Mouse (Mus musculus): ENCODE data around the gene Tsx. TPM values are rescaled to one million over a fixed set of nuclear protein-coding genes. Genes with fewer than 3 reads are reported as not detected.
"Not testable (repeated sequence)": the region's sequence is repeated elsewhere in the genome, so short reads cannot be mapped to it uniquely, and the experiment has no call there.

The Tsx gene
- polyA plus RNA-seq, 1 experiment from 2014 or later = 0.27 TPM

DNA sequence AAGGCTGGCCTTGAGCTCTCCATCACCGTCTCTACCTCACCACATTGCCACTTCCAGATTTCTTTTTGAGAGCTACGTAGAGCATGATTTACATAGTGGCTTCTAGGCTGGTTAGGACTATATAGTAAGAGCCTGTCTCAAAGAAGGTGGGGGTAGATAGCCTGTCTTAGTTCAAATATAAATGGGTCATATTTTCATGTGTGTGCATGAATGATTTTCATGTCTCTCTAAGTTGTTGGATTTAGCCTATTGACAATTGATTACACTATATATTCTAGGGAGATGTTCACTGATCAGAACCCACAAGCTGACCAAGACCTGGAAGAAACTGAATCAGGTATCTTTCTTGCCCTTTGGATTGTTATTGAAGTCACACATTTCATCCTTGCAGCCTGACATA, 7.4 kb downstream of the Tsx start, which contains the start of gene Gm26992:
Gm26992 (plus strand) TSS at position 301 of the 400 bp plus-strand sequence.
- no peak within 1 kb of the TSS for H3K4me3 ChIP-seq (replicated peaks; ENCODE audit: low read length)
- no peaks in the 10 kb centered on the region for H3K4me1 ChIP-seq (replicated peaks; ENCODE audit: control insufficient read depth, insufficient read depth, low read length)
- H3K27me3 ChIP-seq (replicated peaks; ENCODE audit: control insufficient read depth, insufficient read depth, low read length) = peaks cover 4% of the 10 kb centered on the region; the same call in 1 of the 2 replicates
- no peaks in the 10 kb centered on the region for H3K9me3 ChIP-seq (ENCODE audit: control insufficient read depth, low read length)
- H3K27ac ChIP-seq (ENCODE audit: low read length) = no peak within 1 kb of the TSS
- no peak within 1 kb of the TSS for H3K4me2 ChIP-seq (ENCODE audit: low read length)
- H3K9ac ChIP-seq (replicated peaks; ENCODE audit: low read depth, low read length) = no peak within 1 kb of the TSS
- no peaks in the 10 kb centered on the region for H3K36me3 ChIP-seq (ENCODE audit: control insufficient read depth, insufficient read depth)
- WGBS = 95% methylated on average over 2 of the region's 2 CpGs
- no peak for ATAC-seq

DNA sequence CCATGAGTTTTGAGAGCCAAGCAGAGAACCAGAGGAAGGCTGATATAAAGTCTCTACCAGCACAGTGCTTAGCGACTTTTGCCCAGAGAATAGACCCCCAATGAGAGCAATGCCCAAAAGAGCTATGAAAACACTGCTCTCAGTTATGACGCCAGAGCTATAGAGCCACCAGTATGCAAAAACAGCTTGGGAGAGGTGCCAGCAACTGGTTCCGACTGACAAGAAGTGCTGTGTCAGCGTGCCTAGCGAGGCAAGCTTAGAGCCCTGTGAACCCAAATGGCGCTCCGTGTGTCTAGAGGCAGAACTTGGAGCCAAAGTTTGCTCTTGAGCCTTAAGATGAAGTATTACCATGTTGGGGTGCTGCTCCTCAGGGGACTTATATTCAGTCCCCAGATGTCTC, 13.4 kb downstream of the Tsx start:
- Histone ChIP-seq H3K36me3 (ENCODE audit: control insufficient read depth, insufficient read depth) (no peaks in the 10 kb centered on the region), H3K9ac (replicated peaks; ENCODE audit: low read depth, low read length) (no peak overlapping the region), H3K4me1 (replicated peaks; ENCODE audit: control insufficient read depth, insufficient read depth, low read length) (no peaks in the 10 kb centered on the region), H3K4me2 (ENCODE audit: low read length) (no peak overlapping the region), H3K4me3 (replicated peaks; ENCODE audit: low read length) (no peak overlapping the region), H3K27ac (ENCODE audit: low read length) (no peak overlapping the region), H3K9me3 (ENCODE audit: control insufficient read depth, low read length) (no peaks in the 10 kb centered on the region), H3K27me3 (replicated peaks; ENCODE audit: control insufficient read depth, insufficient read depth, low read length) (peaks cover 9% of the 10 kb centered on the region; the same call in 1 of the 2 replicates)
- 74% methylated on average over 7 of the region's 7 CpGs for WGBS
- no peak for ATAC-seq

- H3K36me3 ChIP-seq (ENCODE audit: control insufficient read depth, insufficient read depth) = no peaks in the 10 kb centered on the region
- H3K9me3 ChIP-seq (ENCODE audit: control insufficient read depth, low read length) = no peaks in the 10 kb centered on the region
- no peaks in the 10 kb centered on the region for H3K4me1 ChIP-seq (replicated peaks; ENCODE audit: control insufficient read depth, insufficient read depth, low read length)
- H3K27me3 ChIP-seq (replicated peaks; ENCODE audit: control insufficient read depth, insufficient read depth, low read length) = peaks cover 7% of the 10 kb centered on the region; the same call in 1 of the 2 replicates
- no peak overlapping the region for H3K4me3 ChIP-seq (replicated peaks; ENCODE audit: low read length)
- no peak overlapping the region for H3K4me2 ChIP-seq (ENCODE audit: low read length)
- no peak overlapping the region for H3K9ac ChIP-seq (replicated peaks; ENCODE audit: low read depth, low read length)
- ATAC-seq = no peak
- WGBS = 78% methylated on average over 7 of the region's 7 CpGs
- no peak overlapping the region for H3K27ac ChIP-seq (ENCODE audit: low read length)
Measured at GRCm38 (mm10) chrX:103432293-103432692, 18.0 kb downstream of the Tsx start.

DNA sequence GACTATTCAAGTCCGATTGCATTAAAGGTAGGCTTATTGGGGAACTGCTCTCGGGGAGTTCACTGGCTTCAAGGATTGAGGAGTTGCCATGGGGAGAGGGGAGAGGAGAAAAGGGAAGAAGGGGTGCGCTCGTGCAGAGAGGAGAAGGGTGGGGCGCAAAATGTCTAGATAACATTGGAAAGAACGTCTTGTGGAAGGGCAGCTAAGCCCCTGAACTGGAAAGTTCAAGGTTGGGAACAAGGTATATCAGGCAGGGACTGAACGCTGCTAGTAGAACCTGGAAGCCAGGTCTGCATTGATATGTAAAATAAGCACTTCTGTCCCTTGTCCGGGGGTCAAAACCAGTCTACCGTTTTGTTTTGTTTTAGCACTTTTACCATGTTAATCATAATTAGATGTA, 23.8 kb downstream of the Tsx start:
- Histone ChIP-seq H3K9me3 (ENCODE audit: control insufficient read depth, low read length) (no peaks in the 10 kb centered on the region), H3K27ac (ENCODE audit: low read length) (no peak overlapping the region), H3K27me3 (replicated peaks; ENCODE audit: control insufficient read depth, insufficient read depth, low read length) (peaks cover 19% of the 10 kb centered on the region; the same call in 1 of the 2 replicates), H3K9ac (replicated peaks; ENCODE audit: low read depth, low read length) (no peak overlapping the region), H3K4me3 (replicated peaks; ENCODE audit: low read length) (no peak overlapping the region), H3K4me2 (ENCODE audit: low read length) (no peak overlapping the region), H3K36me3 (ENCODE audit: control insufficient read depth, insufficient read depth) (no peaks in the 10 kb centered on the region), H3K4me1 (replicated peaks; ENCODE audit: control insufficient read depth, insufficient read depth, low read length) (no peaks in the 10 kb centered on the region)
- ATAC-seq = no peak
- WGBS = 16% methylated on average over 9 of the region's 9 CpGs

- 0% methylated on average over 1 of the region's 1 CpGs for WGBS
- H3K9me3 ChIP-seq (ENCODE audit: control insufficient read depth, low read length) = no peaks in the 10 kb centered on the region
- H3K4me3 ChIP-seq (replicated peaks; ENCODE audit: low read length) = no peak overlapping the region
- no peak overlapping the region for H3K9ac ChIP-seq (replicated peaks; ENCODE audit: low read depth, low read length)
- H3K4me2 ChIP-seq (ENCODE audit: low read length) = no peak overlapping the region
- peak; percentile 63; the same call in 1 of the 2 replicates for ATAC-seq
- no peak overlapping the region for H3K27ac ChIP-seq (ENCODE audit: low read length)
- peaks cover 19% of the 10 kb centered on the region; the same call in 1 of the 2 replicates for H3K27me3 ChIP-seq (replicated peaks; ENCODE audit: control insufficient read depth, insufficient read depth, low read length)
- H3K36me3 ChIP-seq (ENCODE audit: control insufficient read depth, insufficient read depth) = no peaks in the 10 kb centered on the region
- no peaks in the 10 kb centered on the region for H3K4me1 ChIP-seq (replicated peaks; ENCODE audit: control insufficient read depth, insufficient read depth, low read length)
Measured at GRCm38 (mm10) chrX:103440803-103441202, 26.5 kb downstream of the Tsx start.

DNA sequence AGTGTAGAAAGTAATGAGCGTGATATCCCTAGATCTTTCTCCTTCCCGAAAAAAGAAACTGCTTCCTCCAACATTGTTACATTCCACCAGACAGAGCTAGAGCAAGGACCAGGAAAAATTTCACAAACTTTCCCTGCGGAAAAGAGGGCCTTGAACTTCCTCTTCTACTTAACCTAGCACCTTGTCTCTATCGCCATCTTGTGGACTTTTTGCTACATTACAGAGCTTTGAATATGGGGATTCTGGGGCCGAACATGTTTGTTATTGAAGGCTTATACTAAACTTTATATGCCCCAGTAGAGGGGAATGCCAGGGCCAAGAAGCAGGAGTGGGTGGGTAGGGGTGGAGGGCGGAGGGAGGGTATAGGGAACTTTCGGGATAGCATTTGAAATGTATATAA, 29.5 kb downstream of the Tsx start:
- H3K27ac ChIP-seq (ENCODE audit: low read length) = no peak overlapping the region
- no peaks in the 10 kb centered on the region for H3K9me3 ChIP-seq (ENCODE audit: control insufficient read depth, low read length)
- WGBS = 38% methylated on average over 7 of the region's 7 CpGs
- H3K27me3 ChIP-seq (replicated peaks; ENCODE audit: control insufficient read depth, insufficient read depth, low read length) = peaks cover 19% of the 10 kb centered on the region; the same call in 1 of the 2 replicates
- H3K4me1 ChIP-seq (replicated peaks; ENCODE audit: control insufficient read depth, insufficient read depth, low read length) = no peaks in the 10 kb centered on the region
- no peak overlapping the region for H3K4me2 ChIP-seq (ENCODE audit: low read length)
- no peak overlapping the region for H3K4me3 ChIP-seq (replicated peaks; ENCODE audit: low read length)
- ATAC-seq = no peak
- no peaks in the 10 kb centered on the region for H3K36me3 ChIP-seq (ENCODE audit: control insufficient read depth, insufficient read depth)
- no peak overlapping the region for H3K9ac ChIP-seq (replicated peaks; ENCODE audit: low read depth, low read length)

- H3K36me3 ChIP-seq (ENCODE audit: control insufficient read depth, insufficient read depth) = no peaks in the 10 kb centered on the region
- H3K4me3 ChIP-seq (replicated peaks; ENCODE audit: low read length) = peak overlapping the region; percentile 33
- 10% methylated on average over 34 of the region's 34 CpGs for WGBS
- H3K9me3 ChIP-seq (ENCODE audit: control insufficient read depth, low read length) = no peaks in the 10 kb centered on the region
- no peaks in the 10 kb centered on the region for H3K4me1 ChIP-seq (replicated peaks; ENCODE audit: control insufficient read depth, insufficient read depth, low read length)
- 0 out of 2 replicates have a peak, but pooled peaks have one; percentile 50 for ATAC-seq
- H3K27ac ChIP-seq (ENCODE audit: low read length) = no peak overlapping the region
- peaks cover 17% of the 10 kb centered on the region; the same call in 1 of the 2 replicates for H3K27me3 ChIP-seq (replicated peaks; ENCODE audit: control insufficient read depth, insufficient read depth, low read length)
- H3K9ac ChIP-seq (replicated peaks; ENCODE audit: low read depth, low read length) = peak overlapping the region; percentile 2; the same call in 1 of the 2 replicates
- peak overlapping the region; percentile 59 for H3K4me2 ChIP-seq (ENCODE audit: low read length)
Measured at GRCm38 (mm10) chrX:103447539-103448169, 33.4 kb downstream of the Tsx start.

DNA sequence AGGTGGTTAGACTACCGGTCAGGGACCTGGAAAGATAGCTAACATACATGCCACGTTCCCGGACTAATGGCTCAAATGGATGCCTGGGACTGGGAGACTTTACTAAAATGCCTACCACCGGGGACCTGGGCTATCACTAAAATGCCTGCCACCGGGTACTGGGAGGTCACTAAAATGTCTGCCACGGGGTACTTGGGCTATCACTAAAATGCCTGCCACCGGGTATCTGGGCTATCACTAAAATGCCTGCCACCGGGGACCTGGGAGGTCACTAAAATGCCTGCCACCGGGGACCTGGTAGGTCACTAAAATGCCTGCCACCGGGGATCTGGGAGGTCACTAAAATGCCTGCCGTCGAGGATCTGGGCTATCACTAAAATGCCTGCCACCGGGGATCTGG, 34.2 kb downstream of the Tsx start:
- ATAC-seq; H3K9me3 ChIP-seq (ENCODE audit: control insufficient read depth, low read length); H3K36me3 ChIP-seq (ENCODE audit: control insufficient read depth, insufficient read depth); H3K9ac ChIP-seq (replicated peaks; ENCODE audit: low read depth, low read length); H3K4me1 ChIP-seq (replicated peaks; ENCODE audit: control insufficient read depth, insufficient read depth, low read length); H3K27ac ChIP-seq (ENCODE audit: low read length): not testable (repeated sequence)
- H3K4me2 ChIP-seq (ENCODE audit: low read length) = peak overlapping the region; percentile 59
- peak overlapping the region; percentile 33; the same call in 1 of the 2 replicates for H3K4me3 ChIP-seq (replicated peaks; ENCODE audit: low read length)
- H3K27me3 ChIP-seq (replicated peaks; ENCODE audit: control insufficient read depth, insufficient read depth, low read length) = peaks cover 17% of the 10 kb centered on the region; the same call in 1 of the 2 replicates
- 63% methylated on average over 11 of the region's 13 CpGs for WGBS

DNA sequence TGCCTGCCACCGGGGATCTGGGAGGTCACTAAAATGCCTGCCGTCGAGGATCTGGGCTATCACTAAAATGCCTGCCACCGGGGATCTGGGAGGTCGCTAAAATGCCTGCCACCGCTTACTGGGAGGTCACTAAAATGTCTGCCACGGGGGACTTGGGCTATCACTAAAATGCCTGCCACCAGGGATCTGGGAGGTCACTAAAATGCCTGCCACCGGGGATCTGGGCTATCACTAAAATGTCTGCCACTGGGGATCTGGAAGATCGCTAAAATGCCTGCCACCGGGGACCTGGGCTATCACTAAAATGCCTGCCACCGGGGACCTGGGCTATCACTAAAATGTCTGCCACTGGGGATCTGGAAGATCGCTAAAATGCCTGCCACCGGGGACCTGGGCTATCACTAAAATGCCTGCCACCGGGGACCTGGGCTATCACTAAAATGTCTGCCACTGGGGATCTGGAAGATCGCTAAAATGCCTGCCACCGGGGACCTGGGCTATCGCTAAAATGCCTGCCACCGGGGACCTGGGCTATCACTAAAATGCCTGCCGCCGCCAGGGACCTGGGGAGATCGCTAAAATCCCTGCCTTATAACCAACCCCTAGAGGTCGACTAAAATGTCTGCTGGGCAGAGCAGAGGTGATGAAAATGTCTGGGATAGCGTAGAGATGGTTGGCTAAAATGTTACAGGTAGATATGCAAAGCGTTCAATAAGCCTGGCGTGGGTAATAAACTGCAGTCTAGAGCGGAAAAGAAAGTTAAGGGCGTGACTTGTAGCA, 34.9 kb downstream of the Tsx start:
- not testable (repeated sequence) for H3K27ac ChIP-seq (ENCODE audit: low read length); ATAC-seq; H3K4me2 ChIP-seq (ENCODE audit: low read length); H3K4me1 ChIP-seq (replicated peaks; ENCODE audit: control insufficient read depth, insufficient read depth, low read length); H3K9ac ChIP-seq (replicated peaks; ENCODE audit: low read depth, low read length); H3K36me3 ChIP-seq (ENCODE audit: control insufficient read depth, insufficient read depth); H3K9me3 ChIP-seq (ENCODE audit: control insufficient read depth, low read length); H3K4me3 ChIP-seq (replicated peaks; ENCODE audit: low read length)
- peaks cover 17% of the 10 kb centered on the region; the same call in 1 of the 2 replicates for H3K27me3 ChIP-seq (replicated peaks; ENCODE audit: control insufficient read depth, insufficient read depth, low read length)
- 74% methylated on average over 17 of the region's 27 CpGs for WGBS
